Mouse (Mus musculus): ENCODE data around the gene Sema6c.
"Not testable (repeated sequence)": the region's sequence is repeated elsewhere in the genome, so short reads cannot be mapped to it uniquely, and the experiment has no call there.

Gene Sema6c

DNA sequence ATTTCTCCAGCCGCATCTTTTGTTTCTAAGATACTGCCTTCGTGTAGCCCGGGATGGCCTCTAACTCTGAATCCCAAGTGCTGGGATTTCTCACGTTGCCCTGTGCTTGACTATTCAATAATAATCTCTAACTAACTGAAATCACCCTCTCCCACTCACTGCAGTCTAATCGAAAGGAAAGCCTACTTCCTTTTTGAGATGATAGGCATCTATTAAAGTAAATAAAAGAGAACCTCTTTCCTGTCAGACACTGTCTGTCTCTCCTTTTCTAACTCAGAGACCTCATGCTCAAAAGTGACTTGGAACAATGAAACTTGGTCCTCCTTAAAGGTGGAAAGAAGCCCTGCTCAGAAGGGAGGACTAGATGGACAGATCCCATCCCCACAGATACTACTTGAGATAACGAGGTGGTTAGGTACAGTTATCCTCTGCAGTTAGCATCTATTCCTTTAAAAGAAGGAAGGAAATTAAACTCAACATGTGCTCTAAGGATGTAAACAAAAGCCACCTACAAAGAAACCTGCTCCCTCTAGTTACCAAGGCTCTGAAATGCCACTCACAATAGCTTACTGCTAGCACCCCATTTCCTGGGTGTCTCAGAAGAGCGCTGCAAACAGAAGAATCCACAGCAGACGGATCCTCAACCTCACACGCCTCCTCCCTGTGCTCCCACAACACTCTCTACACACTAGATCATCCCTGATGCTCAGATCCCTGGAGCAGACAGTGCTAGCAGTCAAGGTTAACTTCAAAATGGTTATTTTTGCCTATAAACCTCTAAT lies 24.7 kb downstream of the Sema6c start:
- no peak for DNase-seq (ENCODE audit: low spot score in 2 of 2)

DNA sequence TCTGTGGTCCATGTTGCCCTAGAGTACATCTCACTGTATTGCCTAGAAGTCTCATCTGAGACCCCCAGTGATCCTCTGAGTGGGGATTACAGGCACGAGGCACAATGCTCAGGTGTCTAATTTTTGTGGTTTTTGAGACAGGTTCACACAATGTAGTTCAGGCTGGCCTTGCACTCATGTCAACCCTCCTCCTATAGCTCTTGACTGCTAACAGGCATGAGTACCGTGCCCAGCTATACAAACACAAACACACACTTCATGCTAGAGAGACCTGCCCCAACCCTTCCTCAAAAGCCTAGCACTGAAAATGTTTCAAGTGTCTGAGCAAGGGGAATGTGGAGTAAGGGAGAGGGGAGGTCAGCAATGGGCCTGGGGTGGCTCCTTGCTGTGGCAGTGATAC lies 25.8 kb downstream of the Sema6c start:
- DNase-seq (ENCODE audit: low spot score in 2 of 2) = no peak

DNA sequence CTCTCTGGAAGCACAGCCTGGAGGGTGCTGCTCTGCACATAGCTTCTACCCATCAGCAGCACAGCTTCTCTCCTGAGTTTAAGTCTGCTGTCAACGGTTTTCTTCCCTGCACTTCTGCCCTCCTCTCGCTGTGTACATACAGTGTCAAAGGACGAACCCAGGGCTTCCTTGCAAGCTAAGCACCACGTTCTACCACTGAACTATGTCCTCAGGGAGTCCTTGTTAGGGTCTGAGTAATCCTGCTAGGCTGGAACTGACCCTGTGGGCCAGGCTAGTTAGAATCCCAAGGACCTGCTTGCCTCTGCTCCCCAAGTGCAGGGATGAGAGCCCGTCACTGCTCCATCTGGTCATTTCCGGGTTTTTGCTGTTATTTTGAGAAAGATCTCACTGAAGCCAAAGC lies 26.6 kb downstream of the Sema6c start:
- no peak for DNase-seq (ENCODE audit: low spot score in 2 of 2)

DNA sequence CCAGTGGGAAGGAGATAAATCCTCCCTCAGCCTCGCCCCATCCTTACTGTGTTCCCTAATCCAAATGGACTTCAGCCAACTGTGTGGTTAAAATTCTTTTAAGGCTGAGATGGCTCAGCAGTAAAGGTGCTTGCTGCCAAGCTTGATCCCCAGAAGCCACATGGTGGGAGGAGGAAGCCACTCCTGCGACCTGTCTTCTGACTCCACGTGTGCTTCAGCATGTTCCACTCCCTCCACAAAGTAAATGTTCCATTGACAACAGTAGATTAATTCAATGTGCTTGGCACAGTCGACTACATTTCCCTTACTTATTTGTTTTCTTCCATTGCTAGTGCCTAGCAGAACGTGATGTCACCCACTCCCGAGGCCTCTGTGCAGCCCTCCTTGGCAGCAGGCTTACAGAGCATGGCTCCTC lies 34.5 kb downstream of the Sema6c start:
- no peak for DNase-seq (ENCODE audit: low spot score in 2 of 2)

DNA sequence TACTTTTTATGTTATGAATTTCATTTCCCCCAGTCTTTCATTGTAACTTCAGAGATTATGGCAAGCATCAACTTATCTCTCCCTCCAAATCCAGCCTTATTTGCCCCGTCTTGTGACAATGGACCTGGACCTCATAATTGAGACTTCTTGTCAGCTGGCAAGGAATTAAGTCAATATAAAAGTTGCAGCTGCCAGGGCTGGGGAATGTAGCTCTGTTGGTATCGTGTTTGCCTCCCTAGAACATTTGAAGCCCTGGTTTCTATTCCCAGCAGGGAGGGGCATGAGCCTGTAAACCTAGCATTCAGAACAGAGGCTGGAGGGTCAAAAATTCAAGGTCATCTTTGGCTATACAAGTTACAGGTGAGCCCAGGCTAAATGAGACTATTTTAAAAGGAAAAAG lies 35.5 kb downstream of the Sema6c start:
- no peak for DNase-seq (ENCODE audit: low spot score in 2 of 2)

DNA sequence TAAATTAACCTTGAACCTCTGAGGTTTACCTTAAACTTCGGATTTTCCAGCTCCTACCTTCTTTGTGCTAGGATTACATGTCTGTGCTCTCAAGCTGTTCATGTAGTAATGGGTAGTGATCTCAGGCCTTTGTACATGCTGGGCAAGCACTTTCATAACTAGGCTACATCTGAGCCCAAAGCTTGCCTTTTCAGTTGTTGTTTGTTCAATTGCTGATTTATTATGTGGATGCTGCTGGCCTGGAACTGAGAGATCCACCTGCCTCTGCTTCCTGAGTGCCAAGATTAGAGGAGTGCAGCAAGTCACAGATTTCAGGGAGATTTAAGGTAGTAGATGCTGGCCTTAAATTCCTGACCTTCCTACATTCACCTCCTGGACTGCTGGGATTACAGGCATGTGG lies 38.8 kb downstream of the Sema6c start:
- DNase-seq (ENCODE audit: low spot score in 2 of 2) = no peak

DNA sequence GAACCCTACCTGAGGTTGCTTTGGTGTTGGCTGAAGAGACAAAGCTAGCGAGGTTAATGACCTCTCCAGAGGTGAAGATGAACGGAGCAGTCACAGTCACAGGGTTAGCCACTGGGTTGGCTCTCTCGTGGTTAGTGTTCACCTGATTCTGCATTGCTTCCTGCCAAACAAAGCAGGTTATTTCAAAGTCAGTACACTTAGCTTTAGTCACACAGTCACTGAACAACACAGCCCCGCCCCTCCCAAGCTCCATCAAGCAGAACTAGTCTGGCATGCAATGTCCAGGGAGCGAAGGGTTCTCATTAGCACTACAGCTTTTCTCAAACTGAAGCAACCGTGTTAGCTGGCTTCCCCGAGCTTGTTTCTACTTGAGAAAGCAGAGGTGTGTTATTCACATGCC lies 39.9 kb downstream of the Sema6c start:
- DNase-seq (ENCODE audit: low spot score in 2 of 2) = no peak

DNA sequence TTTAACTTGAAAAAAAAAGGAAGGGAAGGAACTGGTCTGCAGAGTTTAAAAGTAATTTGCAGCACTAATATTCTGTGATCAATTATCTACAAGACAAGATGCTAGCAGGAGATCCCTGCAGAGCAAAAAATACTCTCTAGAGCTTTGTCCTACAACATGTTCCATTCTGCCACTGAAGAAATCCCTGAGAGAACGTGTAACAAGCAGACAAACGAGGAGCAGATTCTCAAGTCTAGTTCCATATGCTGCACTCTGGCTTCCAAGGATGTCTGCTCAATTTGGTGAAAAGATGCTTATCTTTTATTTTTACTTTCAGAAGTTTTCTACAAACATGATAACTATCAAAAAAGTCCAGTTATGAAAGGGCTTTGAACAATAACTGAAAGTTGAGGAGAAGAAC lies 40.3 kb downstream of the Sema6c start:
- no peak for DNase-seq (ENCODE audit: low spot score in 2 of 2)

DNA sequence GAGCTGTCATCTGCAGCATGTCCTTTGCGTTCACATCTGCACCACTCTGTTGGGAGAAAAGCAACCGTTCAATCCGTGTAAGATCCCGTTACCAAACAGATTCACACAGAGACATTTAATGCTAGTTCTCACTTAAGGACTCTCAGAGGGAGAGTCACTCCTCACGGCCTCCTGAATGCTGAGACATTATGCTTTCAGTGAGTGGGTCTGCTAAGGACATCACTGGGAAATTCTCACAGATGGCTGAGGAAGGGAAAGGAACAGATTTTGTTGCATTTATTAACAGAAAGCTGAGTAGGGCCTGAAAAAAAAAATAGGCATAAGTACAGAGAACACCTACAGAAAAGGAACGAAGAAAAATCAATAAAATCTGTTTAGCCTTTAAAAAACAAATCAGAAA lies 43.6 kb downstream of the Sema6c start:
- no peak for DNase-seq (ENCODE audit: low spot score in 2 of 2)

DNA sequence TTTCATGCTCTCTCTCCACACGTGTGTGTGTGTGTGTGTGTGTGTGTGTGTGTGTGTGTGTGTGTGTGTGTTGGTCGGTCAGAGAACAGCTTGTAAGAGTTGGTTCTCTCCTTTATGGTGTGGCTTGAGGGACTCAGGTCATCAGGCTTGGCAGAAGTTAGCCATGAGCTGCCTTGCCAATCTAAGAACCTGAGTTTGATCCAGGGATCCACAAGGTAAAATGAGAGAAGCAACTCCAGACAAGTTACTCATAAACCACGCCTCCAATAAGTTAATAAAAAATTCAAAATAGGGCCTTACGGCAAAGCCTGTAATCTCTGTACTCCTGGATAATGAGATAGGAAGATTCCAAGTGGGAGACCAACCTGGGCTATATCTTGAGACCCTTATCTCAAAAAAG lies 48.0 kb downstream of the Sema6c start:
- DNase-seq (ENCODE audit: low spot score in 2 of 2) = no peak

DNA sequence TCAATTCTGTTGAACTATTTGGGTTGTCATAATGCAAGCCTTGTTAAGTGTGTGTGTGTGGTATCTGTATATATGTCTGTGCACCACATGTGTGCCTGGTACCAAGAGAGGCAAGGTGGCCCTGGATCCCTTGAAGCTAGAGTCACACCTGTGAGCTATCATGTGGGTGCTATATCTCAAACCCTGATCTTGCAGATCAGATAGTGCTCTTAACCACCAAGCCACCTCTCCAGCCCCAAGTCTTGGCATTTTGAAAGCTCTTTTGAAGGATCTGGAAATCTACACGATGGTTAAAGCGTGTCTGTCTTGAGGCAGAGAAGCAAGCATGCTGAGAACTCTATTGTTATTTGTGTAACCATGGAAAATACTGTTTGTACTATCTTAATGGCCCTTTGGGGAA lies 50.3 kb downstream of the Sema6c start:
- no peak for DNase-seq (ENCODE audit: low spot score in 2 of 2)

DNA sequence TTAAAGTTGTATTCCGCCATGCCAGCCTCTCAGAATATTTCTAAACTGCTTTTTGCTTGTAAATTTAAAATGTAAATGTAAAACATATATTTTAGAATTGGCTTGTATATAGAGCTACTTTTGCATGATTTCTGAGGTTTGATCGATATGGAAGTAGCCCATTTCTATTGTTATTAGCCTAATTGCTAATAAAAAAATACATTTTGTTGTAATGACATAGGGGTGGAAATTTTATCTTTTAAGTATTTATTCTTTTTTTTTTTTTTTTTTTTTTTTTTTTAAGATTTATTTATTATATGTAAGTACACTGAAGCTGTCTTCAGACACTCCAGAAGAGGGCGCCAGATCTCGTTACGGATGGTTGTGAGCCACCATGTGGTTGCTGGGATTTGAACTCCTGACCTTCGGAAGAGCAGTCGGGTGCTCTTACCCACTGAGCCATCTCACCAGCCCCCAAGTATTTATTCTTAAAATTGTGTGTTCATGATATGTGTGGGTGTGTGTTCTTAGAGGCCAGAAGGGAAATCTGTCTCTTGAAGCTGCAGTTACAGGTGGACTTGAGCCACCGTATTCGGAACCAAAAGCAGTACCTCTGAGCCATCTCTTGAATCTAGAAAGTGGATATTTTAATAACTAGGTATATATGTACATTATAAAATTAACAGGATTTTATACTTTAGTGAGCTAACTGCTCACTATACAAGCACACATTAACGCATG lies 52.8 kb downstream of the Sema6c start:
- DNase-seq (ENCODE audit: low spot score in 2 of 2) = not testable (repeated sequence)

DNA sequence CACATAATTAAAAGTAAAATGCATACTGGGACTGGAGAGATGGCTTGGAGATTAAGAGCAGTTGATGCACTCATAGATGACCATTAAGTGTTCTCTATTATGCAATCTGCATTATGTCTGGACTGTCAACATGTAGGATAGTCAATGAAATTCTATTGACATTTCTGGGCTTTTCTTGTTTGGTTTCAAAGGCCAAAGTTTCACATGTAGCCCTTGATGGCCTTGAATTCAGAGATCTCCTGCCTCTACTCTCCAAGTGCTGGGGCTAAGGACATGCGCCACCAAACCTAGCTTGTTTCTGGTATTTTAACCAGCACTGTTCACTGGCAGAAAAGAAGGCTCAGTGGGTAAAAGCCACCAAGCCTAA lies 53.3 kb downstream of the Sema6c start:
- no peak for DNase-seq (ENCODE audit: low spot score in 2 of 2)

DNA sequence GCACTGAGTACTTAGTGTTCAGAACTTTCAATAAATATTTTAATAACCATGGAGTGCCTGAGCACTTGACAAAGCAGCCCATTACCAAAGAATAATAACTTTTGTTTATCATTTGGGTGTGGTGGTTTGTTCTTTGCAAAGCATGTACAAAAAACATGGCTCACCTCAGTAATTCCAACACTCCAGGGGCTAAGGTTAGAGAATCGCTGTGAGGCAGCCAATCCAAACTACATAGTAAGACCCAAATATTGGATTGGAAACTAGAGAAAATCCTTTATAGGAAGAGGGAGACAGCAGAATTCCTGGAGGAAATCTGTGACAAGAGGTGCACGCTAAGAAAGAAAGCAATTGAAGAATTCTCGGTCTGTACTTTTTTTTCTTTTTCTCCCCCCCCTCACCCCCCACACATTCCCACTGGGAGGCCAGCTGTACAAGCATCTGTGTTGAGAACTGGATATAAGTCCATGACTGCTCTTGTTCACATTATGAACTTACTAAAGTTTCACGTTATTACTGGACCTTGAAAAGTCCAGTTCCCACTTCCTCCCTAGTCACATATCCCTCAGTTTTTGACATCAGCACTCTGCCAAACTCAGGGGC lies 56.5 kb downstream of the Sema6c start:
- DNase-seq (ENCODE audit: low spot score in 2 of 2) = no peak

DNA sequence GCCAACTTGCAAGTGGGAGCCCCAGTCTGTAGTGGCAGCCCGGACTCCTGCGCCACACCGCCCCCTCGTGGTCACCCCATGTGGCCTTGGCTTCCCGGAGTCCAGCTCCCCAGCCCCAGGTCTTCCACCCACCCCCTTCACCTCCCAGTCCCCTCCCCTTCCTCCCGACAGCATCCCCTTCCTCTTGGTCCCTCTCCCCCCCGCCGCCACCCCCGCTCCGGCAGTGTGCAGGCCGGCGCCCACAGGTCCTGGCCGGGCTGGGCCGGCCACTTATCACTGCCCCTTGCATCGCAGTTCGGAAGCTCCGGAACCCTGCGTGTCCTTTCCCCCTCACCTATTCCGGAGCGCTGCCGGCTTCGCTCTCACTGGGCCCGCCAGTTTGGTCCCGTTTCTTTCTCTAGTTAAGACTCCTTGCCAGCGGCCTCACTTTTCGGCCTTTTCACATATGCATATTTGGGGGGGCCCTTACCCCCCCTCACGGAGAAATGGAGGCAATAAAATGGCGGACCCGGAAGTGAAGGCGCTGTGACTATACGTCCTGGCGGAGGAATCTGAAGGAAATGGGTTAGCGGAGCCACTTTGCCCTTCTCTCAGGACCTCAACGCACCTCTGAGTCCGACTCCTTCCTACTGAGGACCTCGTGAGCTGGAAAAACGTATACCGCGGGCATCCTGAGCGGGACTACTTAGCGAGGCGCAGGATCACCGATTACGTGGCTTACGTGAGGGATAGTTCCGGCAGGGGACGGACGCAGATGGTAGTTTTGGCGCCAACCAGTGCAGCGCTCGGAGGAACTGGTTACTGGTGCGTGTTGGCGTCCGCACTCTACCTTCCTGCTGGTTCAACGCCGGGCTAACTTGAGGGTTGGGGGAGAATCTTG lies 57.2 kb downstream of the Sema6c start, which contains the start of gene Gabpb2:
Gene Gabpb2, minus strand, starts transcription at position 662 of the 880 bp plus-strand sequence.
- peak; percentile 98 to 99 for DNase-seq (ENCODE audit: low spot score in 2 of 2)

DNA sequence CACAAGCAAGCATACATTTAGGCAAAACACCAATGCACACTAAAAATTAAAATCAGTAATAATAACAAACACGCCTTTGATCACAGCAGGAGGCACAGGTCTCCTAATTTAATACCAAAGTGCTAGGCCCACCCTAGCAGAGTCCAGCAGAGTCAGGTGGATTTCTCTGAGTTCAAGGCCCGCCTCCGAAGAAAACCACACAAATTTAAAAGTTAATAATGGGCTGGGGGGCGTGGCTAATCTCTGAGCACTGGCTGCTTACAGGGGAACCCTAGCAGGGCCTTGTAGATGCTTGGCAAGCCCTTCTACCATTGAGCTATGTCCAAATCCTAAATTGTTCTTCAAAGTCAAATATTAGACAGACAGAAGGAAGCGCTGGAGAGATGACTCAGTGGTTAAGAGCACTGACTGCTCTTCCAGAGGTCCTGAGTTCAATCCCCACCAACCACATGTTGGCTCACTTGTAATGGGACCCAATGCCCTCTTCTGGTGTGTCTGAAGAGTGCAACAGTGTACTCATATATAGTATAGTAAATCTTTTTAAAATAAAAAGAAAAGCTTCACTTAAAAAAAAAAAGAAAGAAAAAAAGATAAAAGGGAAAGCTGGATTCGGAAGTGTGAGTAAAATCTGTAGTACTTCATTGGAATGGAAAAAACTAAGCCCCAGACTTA lies 58.3 kb downstream of the Sema6c start:
- peak; percentile 33 to 69 for DNase-seq (ENCODE audit: low spot score in 2 of 2)

DNA sequence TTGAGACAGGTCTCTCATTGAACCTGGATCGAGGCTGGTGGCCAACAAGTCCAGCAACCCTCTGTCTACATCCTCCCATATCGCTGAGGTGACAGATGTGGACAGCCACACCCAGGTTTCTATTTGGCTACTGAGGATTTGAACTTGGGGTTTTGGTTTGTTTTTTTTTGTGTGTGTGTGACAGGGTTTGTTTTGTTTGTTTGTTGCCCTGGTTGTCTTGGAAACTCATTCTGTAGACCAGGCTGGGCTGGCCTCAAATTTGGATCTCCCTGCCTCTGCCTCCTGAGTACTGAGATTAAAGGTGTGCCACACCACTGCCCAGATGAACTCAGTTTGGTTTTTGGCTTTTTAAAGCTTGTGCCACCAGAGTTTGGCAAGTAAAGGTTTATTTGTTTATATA lies 62.8 kb downstream of the Sema6c start:
- DNase-seq (ENCODE audit: low spot score in 2 of 2) = no peak
